Mouse (Mus musculus) thymus, adult 18-20 months (tissue): ENCODE measurements at regions not wholly inside any gene's neighbourhood (a gene's known extent, or its start where the extent isn't known, plus 50 kb on each side); places are given as distances from the start of the nearest gene placed in this dataset.

ENCODE experiments used
- DNase-seq, 2 experiments: peaks; one replicate each; pipeline ENCODE4 v3.0.0; 2022; ENCODE audit warnings: mixed read lengths in 2 of 2

DNA sequence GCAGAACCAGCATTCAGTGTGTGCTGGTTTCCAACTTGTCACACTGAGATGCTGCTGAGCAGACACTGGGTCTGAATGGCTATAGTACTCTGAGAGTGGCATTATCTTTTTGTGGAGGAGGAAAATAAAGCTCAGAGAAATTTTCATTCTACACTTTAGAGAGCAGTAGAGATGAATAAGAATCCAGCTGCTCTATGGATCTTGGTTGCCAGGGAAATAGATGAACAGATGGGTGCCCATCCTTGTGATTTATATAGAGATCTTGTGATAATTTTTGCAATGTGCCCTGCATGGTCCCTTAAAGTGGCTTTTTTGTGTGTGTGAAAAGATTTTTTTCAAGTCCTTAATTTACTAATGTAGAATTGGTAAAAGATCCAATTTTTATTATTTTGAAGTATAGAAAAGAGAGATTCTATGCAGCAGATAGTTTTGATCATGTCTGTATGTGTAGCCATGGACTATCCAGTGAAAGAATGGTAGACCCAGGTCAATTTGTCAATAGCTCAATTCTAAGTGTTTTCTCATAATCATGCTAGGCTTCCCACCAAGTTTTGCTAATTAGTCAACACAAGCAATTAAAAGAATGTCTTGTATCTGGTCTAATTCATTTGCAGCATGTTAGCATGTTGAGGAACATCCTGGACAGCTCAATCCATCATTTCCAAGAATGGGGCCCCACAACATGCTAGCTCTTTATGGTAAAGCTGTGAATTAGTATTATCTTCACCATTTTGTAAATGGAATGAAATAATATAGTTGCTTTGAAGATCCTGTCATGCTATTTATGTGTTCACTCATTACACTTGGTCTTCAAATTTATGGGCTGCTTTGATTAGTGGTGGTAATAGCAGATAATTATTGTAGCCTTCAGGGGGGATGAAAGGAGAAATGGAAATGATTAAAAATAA is 184.7 kb downstream of the Snx13 start:
- no peak for DNase-seq

DNA sequence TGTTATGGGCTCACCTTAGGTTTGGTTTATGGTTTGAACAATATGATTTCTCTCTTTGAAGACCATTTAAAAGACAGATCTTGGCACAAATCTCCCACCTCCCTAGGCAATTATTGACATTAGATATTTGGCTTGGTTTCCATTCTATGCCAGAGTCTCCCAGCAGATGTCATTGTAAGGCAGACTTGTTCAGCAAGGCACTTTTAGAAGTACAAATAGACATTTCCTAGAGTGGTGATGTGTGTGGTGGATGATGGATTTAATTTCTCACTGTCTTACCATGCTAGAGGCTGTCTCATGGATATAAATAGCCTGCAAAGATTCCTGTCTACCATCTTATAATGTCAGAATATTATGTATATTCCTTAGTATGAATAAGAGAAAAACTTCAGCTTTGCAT is 173.4 kb downstream of the Snx13 start:
- no peak for DNase-seq

DNA sequence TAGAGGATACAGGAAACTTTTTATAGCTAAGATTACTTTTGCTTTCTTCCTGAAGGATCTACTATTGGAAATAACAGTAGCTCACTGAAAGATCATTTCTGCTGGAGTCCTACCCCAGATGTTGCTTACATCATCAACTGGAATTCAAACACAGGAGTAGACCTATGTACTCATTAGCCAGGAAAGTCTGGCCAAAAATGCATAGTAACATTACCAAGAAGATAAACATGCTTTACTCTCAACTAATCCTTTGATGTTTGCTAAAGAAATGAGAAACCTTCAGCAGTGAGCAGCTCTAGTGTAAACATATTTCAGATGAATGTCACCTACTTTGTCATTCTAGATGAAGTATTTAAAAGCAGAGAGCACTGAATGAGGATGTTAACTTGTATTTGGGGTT is 173.0 kb downstream of the Snx13 start:
- no peak for DNase-seq

DNA sequence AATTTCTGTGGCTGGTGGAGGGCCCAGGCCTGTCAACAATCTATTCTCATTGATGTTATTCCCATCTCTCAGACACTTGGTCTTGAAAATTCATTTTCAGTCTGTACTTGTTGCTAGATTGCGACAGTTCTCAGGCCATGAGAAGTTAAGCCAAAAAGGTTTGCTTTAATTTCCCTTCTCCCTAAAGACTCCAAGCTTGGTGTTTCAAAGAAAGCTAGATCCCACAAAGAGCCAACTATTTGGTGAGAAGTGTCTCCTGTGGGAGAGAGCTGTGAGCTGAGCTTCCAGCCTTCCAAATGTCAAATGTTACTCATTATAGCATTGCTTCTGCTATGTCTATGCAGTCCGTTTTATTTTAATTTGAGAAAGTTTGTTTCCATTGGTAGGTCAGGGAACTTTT is 169.7 kb downstream of the Snx13 start:
- no peak for DNase-seq

GRCm38 (mm10) chr12:35209399-35209798 is 162.4 kb downstream of the Snx13 start:
- DNase-seq, result no peak

GRCm38 (mm10) chr12:35207605-35208004 is 160.6 kb downstream of the Snx13 start:
- no peak for DNase-seq

DNA sequence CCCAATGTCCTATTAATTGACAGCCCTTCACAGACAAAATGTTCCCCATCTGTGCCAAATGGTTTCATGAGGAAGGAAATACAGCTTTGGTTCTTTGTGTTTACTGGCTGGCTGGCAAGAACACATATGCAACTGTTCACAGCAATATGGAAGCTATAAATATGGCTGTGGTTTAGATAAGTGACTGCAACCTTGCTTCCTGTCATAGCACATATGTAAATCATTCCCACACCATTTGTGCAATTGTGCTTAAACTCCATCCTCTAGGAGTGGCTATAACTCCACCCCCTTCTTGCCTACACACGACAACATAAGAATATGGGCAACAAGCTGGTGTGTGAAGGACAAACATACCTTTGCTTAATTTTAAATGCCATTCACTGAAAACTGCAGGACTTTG is 156.4 kb downstream of the Snx13 start:
- no peak for DNase-seq

- DNase-seq, result no peak
Observed at GRCm38 (mm10) chr12:35200110-35200509, 153.1 kb downstream of the Snx13 start.
